Mouse (Mus musculus) layer of hippocampus, adult 9-10 months (tissue): ENCODE data around the gene Edil3.

Source experiments
- DNase-seq: peaks from one replicate; pipeline ENCODE4 v3.0.0; 2022; ENCODE audit warnings: low spot score

The Edil3 gene

DNA sequence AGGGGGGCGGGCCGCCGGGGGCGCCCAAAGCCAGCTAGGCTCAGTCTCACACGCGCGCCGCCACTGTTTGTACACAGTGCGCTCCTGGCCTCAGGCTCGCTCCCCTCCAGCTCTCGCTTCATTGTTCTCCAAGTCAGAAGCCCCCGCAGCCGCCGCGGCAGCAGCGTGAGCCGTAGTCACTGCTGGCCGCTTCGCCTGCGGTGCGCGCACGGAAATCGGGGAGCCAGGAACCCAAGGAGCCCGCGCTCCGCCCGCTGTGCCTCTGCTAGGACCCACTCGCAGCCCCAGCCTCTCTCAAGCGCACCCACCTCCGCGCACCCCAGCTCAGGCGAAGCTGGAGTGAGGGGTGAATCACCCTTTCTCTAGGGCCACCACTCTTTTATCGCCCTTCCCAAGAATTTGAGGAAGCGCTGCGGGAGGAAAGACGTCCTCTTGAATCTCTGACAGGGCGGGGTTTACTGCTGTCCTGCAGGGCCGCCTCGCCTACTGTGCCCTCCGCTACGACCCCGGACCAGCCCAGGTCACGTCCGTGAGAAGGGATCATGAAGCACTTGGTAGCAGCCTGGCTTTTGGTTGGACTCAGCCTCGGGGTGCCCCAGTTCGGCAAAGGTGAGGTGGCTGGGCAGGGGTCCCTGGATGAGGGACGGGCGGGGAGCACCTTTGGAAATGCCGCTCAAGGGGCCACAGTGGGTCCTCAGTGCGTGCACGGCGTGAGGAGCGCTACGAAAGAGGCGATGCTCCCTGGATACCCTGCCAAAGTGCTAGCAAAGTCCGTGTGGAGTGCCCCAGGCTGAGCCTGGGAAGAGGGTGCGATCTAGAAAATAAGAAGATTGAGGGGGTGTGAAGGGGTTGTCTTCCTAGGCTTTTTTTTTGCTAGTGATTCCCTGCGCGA is at the start of gene Edil3:
Gene Edil3 (plus strand): TSS at position 33 of the 892 bp plus-strand sequence.
- DNase-seq, result no peak

DNA sequence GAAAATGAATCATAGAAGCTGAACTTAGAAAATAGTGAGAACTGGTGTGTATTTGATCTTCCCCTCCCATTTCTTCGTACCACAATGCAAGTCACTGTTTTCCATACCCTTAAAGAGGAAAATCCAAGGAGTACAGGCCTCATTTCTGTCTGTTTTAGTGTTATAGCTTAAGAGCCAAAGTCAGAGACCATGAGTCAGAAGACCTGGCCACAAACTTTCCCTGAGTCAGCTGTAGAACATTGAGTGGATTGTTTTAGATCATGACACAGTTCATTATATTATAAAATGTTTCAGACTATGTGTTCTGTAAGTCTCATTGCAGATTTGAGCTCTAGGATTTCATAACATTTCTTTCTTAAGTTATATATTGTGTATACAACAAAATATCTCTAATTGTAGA is 22.1 kb upstream of the Edil3 start:
- DNase-seq, result no peak

DNA sequence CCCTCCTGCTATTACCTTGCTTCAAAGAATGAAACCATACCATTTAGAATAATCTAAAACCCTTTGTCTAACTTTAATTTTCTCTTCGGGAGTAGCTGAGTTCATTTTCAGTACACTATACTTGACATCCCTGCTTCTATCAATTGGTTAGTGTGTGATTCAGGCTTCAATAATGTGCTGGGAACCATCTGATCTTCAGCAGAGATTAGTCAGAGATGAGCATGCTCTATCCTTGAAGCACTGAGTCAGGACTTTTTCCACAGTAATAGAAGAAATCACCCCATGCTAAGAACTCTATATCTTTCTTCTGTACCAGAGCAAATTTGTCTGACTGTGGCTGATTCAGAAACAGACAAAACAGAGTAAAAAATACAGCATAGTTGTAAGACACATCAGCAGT is 20.3 kb upstream of the Edil3 start:
- DNase-seq, result no peak

DNA sequence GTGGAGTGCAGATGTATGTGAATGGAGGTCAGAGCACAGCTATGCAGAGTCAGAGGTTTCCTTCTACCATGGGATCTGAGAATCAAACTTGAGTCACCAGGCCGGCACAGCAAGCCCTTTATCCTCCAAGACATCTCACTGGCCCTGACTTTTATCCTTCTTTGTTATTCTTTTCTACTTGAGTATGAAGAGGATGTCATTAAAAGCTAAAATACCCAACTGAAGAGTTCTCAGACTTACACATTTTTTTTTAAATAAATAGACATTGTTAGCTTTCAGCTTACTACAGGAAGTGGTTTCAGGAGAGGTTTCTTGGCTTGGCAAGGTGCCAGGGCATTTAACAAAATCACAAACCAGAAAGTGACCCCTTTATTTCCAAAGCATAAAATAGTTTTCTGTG is 15.4 kb upstream of the Edil3 start:
- no peak for DNase-seq

DNA sequence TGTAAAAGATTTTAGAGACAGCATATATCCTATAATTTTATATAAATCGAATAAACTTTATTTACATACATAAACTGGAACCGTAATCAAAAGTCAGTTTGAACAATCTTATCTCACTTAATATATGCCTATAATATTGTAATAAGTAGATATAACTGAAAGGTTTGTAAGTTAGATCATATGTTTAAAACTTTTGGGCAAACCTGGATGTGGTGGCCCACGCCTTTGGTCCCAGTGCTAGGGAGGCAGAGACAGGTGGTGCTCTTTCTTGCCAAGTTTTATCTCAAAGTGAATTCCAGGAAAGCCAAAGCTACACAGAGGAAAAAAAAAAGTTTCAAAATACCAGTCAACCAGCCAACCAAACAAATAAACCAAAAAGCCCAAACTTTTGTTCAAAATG is 15.0 kb upstream of the Edil3 start:
- DNase-seq, result no peak

DNA sequence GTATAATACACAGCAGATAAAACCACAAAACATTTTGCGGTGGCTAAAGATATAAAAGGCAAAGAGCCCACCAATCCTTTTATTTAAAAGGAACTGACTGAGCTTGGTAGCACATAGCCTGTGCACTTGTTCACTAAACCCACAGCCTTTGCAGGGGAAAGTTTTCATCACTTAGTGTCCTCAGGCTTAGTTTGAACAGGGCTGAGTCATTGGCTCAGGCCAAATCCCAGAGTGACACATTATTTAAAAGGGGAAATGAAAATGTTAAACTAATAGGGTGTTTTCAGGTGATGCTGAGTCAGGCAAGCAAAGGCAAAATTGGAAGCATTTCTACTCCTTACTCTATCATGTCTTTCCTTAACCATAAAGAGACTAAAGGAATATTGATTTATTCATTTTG is 11.2 kb upstream of the Edil3 start:
- DNase-seq, result no peak

DNA sequence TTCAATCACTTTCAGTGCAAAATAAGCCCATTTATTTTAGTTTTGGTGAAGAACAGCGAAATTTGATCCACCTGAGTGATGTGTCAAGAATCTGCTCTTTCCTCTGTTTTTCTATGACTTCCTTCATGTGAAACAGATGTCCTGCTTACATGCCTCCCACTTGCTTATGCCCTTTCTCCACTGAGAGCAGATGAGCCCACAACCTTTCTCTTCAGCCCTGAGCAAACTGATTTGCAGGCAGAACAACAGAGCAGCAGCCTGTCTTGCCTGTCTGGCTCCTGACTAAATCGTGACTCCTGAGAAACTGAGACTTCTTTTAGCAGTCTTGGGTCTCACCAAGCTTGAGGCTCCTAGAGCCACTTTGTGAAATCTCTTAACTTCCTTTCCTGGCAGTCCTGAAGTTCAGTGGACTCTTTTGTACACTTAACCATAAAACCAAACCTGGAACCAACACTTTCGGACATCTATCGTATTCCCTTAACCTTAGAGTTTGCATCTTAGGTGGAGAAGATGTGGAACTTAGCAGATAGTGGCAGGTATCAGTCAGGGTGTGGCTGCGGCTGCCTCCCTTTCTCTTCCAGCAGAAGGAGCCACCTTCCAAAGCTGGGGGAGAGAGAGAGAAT is 475 bp upstream of the Edil3 start:
- DNase-seq, result no peak

DNA sequence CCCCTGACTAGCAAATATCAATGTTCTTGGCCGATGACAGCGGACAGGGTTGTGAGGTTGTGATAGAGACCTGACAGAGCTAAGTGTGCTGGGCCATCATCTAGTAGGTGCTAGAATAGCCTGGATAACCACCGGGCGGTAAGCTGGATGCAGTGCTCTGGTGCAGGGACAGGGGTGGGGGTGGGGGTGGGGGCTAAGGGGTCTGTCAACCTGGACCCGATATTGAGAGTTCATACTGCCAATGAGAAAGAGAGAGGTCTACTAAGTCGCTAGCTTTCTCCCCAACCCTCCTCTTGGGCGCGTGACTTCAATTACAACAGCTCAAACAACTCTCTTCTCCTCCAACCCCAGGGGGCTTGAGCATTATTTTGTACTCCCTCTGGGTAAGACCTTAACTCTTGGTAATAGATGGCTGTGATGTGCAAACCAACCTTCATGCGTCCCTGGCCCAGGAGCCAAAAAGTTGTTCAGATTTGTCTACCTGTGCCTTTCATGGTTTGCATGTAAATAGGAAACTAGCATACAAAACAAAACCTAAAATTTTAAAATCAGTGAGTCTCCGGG is 1.1 kb downstream of the Edil3 start:
- DNase-seq, result no peak

DNA sequence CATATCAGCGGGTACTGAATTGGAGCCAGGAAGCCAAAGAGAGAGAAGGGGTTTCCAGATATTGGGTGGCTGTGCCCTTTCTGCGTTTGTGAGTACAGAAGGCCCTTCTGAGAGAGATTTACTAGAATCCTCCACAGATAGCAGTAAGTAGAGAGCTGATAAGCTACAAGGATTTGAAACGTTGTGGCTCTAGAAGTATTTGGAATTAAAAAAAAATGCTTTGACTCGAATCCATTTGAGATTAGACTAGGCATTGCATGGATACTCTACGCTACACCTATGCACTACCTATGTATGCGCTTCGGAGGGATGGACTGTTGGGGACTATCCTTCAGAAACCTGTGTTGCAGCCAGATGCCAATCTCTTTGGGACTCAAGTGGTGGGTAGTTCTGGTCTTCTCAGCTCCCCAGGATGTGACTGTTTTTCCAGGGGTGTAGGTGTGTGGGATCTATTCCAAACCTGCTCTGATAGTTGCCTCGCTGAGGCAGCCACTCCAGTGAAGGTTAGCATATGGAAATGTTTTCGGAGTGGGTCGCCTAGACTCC is 1.8 kb downstream of the Edil3 start:
- no peak for DNase-seq

DNA sequence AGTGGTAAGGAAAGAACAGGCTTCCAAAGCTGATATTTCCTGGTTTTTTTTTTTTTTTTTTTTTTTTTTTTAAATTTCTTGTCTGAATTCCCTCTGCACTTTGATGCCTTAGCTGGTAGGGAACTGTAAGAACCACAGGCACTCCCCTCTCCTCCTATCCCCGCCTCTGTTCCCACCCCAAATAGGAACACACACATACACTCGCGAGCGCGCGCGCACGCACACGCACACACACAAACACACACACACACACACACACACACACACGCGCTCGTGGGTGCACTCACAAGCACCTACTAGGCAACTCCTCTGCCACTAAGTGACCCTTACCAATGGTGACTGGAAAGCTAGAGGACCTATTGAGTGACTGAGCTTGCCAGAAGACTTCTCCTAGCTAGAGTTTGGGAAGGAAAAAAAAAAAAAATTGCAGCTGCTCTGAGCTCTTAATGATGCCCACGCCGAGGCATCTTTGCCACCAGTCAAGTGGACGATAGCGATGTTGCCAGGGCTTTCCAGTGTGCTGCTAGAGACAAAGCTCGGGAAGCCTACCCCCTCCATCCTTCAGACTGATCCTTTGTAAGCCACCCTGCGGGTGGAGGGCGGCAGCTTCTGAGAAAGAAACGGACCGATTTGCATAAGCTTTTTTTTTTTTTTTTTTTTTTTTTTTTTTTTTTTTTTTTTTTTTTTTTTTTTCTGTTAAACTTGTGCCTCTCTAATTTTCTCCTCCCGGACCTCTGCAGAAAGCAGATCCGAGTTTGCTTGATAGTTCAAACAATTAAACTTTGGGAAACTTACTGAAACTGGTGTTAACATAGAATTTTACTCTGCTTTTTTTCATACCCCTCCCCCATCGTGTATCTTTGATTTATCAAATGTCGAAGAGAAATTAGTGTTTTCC is 2.5 kb downstream of the Edil3 start:
- DNase-seq, result no peak

DNA sequence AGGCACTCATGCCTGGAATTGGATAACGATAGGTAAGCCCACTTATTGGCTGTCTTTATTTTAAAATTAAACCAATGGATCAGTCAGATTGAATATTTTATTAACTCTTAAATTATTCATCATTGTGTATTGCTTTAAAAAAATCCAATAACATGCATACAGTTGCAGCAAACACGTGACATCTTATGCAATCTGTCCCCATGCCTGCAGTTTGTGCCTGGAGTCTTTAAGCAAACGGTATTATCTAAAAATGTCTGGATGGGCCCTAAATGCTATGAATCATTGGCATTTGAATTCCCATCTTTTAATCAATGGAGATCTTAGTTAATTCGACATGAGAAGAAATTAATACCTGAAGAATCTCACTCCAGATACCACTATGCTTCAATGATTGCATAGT is 3.2 kb downstream of the Edil3 start:
- DNase-seq, result no peak

DNA sequence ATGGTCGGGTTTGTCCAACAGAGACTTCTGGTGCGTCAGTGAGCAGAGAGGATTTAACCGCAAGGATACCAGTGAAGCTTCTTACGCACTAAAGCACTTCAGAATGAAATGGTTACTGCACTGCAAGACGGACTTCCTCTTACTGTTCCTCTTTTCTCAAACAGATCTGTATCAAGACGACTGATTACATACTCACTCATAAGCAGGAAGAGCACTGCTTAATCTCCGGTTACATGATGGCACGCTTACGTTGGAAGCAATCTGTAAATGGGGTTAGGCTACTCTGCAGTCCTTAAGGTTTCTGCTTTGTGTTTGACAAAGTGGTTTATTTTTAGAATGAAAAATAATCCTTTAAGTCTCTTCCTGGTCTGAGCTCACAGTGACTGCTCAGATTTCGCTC is 7.1 kb downstream of the Edil3 start:
- no peak for DNase-seq

DNA sequence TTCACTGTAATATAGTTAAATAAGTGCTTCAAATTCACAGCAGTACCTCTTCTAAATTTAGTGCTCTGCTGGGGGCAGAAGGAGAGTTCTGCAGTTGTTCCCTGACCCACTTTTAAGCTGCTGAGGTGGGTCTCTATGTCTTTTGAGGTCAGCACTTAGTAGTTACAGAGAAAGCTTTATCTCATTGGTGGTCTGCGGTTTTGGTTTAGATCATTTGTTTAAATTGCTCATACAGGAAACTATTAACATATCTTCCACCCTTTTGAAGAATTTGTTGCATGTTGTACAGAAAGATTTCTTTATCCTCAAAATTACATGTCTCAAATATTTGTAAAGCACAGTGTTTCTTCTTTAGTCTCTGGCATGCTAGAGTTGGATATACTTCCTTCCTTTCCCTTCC is 12.5 kb downstream of the Edil3 start:
- no peak for DNase-seq

DNA sequence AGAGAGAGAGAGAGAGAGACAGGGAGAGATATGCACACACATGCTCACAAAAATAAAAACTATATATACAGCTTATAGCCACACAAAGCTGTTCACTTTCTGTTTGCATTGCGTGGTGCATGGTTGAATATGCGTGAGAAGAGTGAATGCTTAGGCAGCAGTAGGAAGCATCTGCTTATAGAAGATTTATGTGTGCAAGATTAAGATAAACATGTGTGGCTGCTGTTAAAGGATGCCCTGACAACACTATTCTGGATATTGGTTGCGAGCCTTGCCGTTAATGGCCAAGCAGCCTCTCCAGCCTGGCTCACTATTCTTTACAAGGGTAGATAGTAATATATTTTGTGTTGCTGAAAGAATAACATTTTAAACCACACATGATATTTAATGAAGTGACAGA is 28.5 kb downstream of the Edil3 start:
- DNase-seq, result no peak

DNA sequence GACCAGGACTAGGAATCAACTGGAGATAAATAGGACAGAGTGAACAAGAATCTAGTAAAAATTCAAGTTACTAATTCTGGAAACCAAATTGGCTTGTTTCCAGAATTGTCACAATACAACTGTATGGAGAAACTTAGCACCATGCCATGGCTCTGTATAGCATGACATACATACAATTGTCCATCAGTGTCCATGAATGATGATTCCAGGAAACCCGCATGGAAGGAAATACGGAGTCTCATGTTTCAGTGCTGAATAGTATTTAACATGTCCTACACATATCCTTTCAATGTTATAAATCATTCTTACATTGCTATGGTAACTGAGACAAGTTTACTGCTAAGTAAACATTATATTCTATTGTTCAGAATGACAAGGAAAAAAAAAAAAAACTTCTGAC is 58.7 kb downstream of the Edil3 start:
- DNase-seq, result no peak

DNA sequence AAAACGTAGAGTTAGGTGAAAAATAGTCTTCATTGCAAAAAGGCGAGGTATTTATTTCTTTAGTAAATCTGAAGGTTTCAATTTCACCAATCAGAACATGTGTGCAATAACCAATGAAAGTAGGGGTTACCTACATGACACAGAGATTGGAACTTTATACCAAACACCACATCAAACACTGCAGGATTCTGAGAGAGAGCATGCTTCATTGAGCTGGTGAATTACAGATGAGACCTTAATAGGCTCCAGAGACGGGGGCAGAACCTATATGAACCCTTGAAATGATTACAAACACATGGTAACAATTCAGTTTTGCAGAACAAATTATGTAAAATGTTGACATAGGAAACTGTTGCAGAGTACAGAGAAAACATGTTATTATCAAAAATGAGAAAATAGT is 69.5 kb downstream of the Edil3 start:
- DNase-seq, result no peak

DNA sequence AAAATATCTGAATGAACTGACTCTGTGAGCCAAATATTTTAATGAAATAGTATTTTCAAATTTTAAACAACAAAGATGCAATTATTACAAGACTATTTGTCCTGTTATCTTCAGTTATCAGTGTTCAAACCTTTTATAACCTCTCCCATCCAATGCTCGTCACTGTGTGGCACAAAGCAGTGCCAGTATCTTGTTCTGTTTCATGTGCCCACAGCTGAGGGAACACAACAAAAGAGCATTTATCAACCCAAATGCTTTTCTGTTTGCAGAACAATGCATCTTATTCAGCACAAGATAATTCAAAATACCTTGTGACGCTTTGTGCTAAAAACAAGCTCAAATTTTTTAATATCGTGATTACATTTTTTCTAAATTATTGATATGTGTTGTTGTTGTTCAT is 78.8 kb downstream of the Edil3 start:
- DNase-seq, result peak; percentile 9

DNA sequence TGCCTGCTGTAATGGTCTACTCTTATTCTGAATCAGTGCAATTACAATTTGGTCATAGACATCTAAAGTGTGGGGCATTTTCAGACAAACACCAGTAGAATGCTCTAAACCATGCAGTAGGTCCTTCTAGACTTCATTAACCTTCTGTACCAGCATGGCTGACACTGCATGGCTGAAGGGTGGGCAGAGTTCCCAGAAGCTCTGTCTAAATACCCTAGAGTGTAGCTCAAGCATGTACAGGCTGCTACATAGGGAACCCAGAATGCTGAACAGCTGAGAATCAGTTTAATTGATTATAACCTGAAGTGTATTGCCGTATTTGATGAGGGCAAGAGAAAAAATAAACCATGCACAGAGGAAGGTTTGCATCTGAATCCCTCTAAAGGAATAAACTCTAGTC is 86.1 kb downstream of the Edil3 start:
- DNase-seq, result no peak

DNA sequence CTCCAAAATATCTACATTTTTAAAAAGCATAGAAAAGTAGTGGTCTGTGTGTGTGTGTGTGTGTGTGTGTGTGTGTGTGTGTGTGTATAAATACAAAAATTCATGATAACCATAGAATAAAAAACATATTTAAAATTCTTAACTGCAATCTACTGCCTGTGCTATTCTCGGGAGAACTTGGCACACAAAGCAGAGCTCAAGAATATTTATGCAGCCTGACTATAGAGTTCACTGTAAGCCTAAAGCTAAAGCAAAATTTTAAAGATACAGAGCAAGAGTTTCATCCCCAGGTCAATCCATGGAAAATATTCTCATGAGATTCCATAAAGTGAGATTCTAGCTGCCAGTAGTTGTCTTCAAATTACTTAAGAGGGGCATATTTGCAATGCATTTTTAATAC is 86.9 kb downstream of the Edil3 start:
- no peak for DNase-seq

DNA sequence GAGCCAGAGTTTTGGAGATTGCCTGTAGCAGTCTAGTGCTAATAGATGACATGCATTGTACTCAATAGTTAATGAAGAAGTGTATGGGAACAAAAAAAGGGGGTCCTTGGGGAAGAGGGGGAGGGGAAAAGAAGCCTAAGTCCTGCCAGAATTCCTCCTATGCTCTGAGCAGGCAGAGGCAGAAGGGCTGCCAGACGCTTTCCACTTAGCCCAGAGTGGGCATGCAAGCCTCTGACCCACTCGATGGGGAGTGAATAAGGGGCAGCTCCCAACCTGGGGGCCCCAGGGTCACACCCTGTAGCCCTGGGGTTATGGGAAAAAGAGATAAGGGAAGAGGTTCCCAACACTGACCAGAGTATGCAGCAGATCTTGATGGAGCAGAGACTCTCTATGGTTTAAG is 95.2 kb downstream of the Edil3 start:
- no peak for DNase-seq

DNA sequence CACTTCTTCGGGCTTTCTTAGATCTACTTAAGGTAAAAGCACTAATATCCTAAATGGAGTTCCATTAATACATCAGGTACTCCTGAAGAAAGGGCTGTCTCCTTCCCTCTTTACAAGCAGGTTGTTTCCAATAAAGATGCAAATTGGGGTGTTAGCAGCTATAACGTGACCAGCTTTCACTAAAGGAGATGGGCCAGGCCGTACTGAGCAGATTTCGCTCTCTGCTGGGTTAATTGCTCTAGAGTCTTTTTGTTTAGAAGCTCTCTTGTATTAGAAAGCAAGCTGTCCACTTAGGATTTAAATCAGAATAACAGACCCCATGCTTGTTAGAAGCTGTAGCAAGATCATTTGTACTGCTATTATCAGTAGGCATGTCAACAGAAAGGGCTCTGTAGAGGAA is 108.4 kb downstream of the Edil3 start:
- no peak for DNase-seq

DNA sequence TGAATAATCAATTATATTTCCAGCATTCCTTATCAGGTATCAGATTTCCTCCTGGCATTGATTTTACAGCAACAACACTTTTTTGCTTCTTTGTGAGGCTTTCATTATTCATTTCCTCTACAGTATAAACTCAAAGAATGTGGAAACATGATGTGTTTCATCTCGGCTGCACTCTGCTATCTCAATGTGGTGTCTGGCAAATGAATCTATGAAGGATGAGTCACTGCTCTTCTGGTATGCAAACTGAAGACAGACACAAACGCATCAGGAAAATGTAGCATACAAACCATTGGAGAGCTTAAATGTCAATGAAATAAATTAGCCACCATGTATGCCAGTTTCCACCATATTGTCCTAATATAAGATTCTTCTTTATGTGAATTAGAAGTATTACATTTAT is 117.3 kb downstream of the Edil3 start:
- no peak for DNase-seq
